Mouse (Mus musculus) heart, adult 2 months (tissue): Measurements from ENCODE around the gene Pold2.

Source experiments
- CTCF ChIP-seq: fragments of 200-600 bp; IDR thresholded peaks from 2 replicates; pipeline ENCODE4 v1.8.1; 2022; ENCODE audit warnings: antibody characterized with exemption, mild to moderate bottlenecking, moderate library complexity
- EP300 ChIP-seq: fragments of 200-500 bp; IDR thresholded peaks from 2 replicates; pipeline ENCODE4 v1.6.1; 2011; ENCODE audit warnings: low read depth, low read length, control low read depth; ENCODE audit not compliant: insufficient read depth
- POLR2A ChIP-seq: fragments of 200-500 bp; IDR thresholded peaks from 2 replicates; pipeline ENCODE4 v1.6.1; 2011; ENCODE audit warnings: mild to moderate bottlenecking, low read depth, low read length, control low read depth; ENCODE audit not compliant: insufficient read depth

- TF ChIP-seq CTCF (no peak), POLR2A (no peak), EP300 (no peak)
Observed at GRCm38 (mm10) chr11:5903844-5904243, 25.8 kb upstream of the Pold2 start.
